Mouse (Mus musculus): ENCODE measurements around the gene Zfp180.
"Not testable (repeated sequence)": the region's sequence is repeated elsewhere in the genome, so short reads cannot be mapped to it uniquely, and the experiment has no call there.

- TF ChIP-seq CTCF (IDR thresholded peaks at IDR 0.05; ENCODE audit: low read depth); EP300 (optimal IDR thresholded peaks at IDR 0.05): not testable (repeated sequence)
These were observed 7.3 kb upstream of the Zfp180 start for GRCm38 (mm10) chr7:24074424-24074823.

Data from stomach, postnatal 0 days (tissue).